Mouse (Mus musculus) erythroblast, embryonic 14.5 days (primary cell): Measurements from ENCODE around the gene Bcl10.

Experiments used
- GATA1 ChIP-seq: IDR thresholded peaks from 2 replicates; pipeline ENCODE4 v1.6.1; 2012; ENCODE audit warnings: low read length, inconsistent platforms, mixed read lengths
- TAL1 ChIP-seq: IDR thresholded peaks from 3 replicates; pipeline ENCODE4 v1.6.1; 2012; ENCODE audit warnings: low read length, inconsistent platforms, mixed read lengths

DNA sequence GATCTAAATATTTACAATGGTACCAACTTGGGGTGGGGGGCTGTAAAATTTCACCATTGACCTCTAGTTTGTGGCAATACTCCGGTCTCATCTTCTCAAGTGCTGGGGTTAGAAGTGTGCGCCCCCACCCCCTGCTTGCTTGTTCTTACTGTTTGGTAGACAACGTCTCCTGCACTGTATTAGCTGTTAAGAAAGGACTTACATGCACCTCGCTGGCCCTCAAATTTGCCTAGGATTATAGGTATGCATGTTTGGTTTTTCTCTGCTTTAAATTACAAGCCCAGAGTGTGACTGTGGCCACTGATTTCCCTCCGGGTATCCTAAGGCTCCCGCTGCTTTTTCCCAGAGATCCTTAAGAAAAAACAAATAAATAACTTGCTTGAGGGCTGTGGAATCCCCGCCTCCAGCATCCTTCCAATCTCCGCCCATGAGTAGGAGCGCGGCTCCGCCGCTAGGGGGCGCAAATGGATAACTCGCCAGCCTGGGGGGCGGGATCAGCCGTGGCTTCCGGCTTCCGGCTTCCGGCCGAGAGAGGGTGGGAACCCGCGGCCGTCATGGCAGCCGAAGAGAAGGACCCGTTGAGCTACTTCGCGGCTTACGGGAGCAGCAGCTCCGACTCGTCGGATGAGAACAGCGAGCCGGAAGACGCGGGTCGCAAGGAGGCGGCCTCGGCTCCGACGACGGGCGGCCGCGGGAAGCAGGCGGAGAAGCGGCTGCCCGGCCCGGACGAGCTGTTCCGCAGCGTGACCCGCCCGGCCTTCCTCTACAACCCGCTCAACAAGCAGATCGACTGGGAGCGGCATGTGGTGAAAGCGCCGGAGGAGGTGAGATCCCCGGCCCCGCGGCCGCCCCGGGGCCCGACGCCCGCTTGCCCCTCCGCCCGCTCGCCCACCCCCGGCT is 15.2 kb downstream of the Bcl10 start, which contains the start of gene 2410004B18Rik:
- no peak for TF ChIP-seq TAL1
- TF ChIP-seq GATA1 = no peak
